Mouse (Mus musculus) right cerebral cortex, postnatal 36 days (tissue): ENCODE results near the gene Zfp114.

Source experiments
- DNase-seq, 2 experiments: peaks; one replicate each; pipeline ENCODE4 v3.0.0; 2022; ENCODE audit warnings: low spot score in 2 of 2, mixed read lengths in 1 of 2

Zfp114 gene

DNA sequence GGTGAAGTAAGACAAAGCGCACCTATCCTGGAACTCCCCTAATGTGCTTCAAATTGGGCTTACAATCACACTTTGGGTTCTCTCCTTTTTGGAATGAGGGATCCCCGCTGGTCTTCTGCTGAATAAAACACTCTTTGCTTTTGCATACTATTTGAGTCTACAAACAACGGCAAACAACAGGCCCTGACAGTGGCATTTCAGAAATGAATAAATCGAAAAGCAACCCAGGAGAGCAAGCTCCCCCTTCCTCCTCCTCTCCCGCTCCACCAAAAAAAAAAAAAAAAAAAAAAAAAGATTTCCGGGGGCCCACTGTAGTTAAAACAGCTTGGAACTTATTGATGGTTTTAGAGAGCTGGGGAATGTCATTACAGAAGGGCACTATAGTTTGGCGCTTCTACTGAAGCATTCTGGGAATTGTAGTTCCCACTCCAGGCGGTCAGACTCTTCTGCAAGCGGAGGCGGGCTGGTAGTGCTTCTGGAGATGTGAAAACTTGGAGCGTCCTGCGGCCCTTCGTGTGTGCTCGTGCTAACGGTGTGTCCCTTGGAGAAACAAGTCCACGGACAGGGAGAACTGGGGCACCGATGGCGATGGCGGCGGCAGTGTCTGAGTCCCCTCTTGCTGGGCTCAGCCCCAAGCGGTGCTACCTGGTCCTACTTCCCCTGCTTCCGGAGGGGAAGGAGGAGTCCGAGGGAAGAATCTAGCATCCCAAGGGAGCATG lies at the start of gene Zfp114:
TSS of gene Zfp114 (plus strand) at position 443 of the 719 bp plus-strand sequence.
- peak; percentile 57 to 65 for DNase-seq

- no peak for DNase-seq
Measured at GRCm38 (mm10) chr7:24133425-24133995, 41.4 kb upstream of the Zfp114 start.

DNA sequence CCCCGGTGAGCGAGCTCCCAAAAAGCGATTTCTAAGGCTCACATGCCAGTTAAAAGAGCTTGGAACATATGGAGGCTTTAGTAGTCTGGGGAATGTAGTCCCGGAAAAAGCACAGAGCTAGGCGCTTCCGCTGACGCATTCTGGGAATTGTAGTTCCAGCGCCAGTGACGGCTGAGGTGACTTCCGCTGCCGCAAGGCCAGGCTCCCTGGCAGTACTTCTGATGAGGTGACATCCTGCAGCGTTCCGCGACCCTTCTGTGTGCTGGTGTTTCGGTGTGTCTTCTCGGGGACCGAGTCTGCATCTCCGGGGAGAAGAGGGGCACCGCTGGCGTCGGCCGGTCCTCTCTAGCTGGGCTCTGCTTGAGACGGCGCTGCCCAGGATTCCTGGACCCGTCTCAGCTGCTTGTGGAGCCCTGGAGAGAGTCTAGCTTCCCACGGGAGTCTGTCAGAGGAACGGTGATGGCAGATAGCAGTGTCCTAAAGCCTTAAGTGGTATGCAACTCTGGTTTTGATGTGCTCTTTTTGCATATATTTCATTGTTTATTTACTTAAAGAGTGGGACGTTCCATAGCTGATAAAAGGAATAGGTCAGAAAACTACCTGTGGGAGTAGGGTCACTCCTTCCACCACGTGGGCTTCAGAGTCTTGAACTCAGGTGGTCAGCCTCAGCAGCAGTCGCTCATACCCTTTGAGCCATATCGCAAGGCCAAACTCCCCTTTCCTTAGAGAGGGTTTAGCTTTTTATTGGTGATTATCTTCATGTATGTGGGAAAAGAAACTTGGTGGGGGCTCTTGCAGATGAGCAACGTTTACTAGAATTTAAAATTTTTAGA lies 40.6 kb upstream of the Zfp114 start, which contains the start of gene Zfp235:
TSS of gene Zfp235 (plus strand) at position 174 of the 833 bp plus-strand sequence.
- peak; percentile 88 to 93 for DNase-seq

GRCm38 (mm10) chr7:24142566-24142965 lies 32.3 kb upstream of the Zfp114 start:
- DNase-seq, result no peak

DNA sequence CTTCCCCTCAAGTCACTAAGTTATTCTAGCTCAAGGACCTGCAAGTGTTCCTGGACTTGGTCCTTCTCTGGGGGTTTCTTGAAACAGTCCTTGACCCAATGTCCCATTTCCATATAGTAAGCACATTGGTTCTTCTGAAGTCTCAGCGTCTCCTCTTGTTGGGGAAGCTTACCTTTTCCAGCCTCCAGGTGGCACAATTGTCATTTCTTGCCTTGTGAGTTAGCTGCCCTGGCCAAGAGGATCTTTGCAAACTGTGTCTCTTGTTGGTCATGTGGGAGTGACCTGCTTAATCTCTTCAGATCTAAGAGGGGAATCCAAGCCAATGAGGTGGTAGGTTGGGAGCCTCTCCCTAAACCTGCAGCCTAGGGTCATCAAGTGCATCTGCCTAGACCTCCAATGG lies 21.6 kb upstream of the Zfp114 start:
- no peak for DNase-seq

DNA sequence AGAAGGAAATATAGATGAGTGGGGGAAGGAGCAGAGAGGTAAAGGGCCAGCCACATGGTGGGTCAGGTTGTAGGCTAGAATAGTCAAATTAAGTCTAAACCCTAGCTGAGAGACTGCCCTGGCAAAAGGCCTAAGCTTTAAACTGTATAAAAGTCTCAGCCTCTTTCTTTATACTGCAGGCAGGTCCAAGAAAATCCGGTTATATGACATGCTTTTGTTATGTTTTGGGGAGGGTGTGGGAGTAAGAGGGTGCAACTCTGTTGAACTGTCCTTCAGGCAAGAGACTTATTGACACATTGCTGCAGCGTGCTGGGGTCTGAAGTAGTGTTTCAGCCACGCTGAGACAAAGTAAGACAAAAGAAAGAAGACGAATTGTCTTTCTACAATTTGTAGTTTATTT lies 2.7 kb upstream of the Zfp114 start:
- no peak for DNase-seq

DNA sequence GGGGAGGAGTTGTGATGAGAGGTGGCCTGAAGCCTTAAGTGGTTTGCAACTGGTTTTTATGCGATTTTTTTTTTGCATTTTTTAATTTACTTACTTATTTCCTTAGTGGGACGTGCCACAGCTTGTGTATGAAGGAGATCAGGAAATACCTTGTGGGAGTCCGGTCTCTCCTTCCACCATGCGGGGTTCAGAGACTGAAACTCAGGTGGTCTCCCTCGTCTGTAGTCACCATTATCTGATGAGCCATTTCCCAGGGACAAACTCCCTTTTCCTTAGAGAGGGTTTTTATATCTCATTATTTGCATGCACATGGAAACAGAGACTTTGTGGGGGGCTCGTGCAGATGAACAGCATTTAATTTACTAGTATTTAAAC lies 464 bp downstream of the Zfp114 start:
- no peak for DNase-seq

- DNase-seq, result no peak
Measured at GRCm38 (mm10) chr7:24187611-24188010, 12.8 kb downstream of the Zfp114 start.

DNA sequence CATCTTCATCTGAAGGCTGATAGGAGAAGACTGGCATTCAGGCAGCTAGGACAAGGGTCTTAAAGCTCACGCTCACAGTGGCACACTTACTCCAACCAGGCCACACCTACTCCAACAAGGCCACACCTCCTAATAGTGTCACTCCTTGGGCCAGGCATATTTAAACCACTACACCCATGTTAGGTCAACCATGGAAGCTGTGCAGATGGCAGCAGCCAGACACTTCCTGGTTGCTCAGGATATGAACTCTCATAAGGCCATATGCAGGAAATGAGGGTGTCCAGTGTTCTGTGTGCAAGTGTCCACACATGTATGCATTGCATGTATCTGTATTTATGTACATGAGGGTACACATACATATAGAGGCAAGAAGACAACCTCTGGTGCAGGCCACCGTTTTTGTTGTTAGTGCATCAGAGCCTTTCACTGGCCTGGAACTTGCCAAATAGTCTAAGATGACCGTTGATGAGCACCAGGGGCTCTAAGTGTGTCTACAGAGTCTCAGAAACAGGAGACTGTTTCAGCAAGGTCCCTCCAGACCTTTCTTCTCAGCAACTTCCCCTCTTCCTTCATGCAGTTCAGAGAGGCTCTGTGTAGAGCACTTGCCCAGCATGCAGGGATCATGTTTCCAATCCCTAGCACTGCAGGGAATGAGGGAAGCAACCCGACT lies 14.2 kb downstream of the Zfp114 start:
- no peak for DNase-seq

GRCm38 (mm10) chr7:24189571-24189944 lies 14.7 kb downstream of the Zfp114 start:
- DNase-seq, result no peak

DNA sequence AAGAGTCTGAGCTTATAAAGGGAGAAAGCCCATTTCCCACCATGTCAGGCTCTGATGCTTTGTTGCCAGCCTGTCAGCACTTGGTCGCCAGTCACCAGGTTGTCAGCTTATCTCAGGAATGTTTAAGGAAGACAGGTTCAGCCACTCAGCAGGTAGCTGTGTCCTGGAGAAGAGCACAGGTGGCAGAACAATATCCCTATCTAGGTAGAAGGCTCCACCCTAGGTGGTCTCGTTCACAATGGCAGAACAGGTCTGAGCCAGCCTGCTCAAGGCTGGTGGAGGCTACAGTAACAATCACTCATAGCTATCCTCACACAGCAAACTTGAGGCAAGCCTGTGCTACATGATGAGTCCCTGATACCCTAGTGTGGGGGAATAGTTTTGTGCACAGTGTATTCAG lies 16.5 kb downstream of the Zfp114 start:
- no peak for DNase-seq

DNA sequence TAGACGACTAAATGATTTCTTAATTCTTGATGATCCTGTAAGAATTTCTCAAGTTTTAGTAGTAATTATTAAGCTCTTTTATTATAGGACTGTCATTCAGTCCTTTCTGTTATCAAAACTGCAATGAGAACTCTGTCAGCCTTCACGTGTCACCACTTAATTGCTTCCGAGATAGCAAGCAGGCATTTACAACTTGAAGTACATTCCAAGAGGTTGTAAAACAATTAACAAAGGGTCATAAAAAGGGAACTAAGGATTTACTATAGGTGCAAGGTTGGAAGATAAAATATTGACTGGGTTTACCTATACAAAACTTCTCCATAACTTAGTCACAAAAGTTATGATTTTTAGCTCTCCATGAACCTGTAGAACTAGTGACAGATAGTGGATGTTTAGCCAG lies 18.3 kb downstream of the Zfp114 start:
- DNase-seq, result no peak

DNA sequence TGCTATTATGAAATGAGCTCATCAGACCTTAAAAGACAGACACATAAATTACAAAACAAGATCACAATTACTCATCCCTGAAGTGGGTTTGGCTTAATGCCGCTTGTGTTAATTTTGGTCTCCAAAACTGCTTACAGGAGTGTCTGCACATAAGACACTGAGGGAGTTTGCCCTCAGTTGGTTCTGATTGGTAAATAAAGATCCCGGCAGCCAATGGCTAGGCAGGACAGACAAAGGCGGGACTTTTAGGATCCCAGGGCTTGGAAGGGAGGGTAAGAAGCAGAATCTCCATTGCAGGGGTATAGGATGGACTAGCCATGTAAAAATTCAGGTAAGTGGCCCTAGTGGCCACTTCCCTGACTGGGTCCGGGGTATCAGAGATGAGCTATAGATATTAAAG lies 22.1 kb downstream of the Zfp114 start:
- DNase-seq, result no peak

DNA sequence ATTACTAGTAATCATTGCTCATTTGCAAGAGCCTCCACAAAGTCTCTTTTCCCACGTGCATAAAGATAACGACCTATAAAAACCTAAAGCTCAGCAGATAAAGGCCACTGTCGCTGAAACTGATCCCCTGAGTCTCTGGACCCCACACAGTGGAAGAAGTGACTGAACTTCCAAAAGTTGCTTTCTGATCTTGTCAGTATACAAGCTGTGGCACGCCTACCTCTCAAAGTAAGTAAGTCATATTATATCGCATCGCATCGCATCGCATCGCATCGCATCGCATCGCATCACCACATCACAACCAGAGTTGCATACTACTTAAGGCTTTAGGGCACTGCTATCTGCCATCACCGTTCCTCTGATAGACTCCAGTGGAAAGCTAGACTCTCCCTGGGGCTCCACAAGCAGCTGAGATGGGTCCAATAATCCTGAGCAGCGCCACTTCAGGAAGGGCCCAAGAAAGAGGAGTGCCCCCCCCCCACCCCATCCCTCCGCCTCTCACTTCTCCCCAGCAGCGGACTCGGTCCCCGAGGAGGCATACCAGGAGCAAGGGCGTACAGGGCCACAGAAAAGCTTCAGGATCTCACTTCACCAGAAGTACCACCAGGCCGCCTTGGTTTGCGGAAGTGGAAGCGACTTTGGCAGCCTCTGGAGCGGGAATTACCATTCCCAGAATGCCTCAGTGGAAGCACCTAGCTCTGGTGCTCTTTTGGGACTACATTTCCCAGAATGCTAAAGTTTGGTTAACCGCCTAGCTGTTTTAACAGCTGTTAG lies 32.8 kb downstream of the Zfp114 start:
- peak; percentile 62 to 80 for DNase-seq

- DNase-seq, result no peak
Measured at GRCm38 (mm10) chr7:24208282-24208886, 33.5 kb downstream of the Zfp114 start.

- DNase-seq, result no peak
Measured at GRCm38 (mm10) chr7:24210296-24210695, 35.4 kb downstream of the Zfp114 start.

GRCm38 (mm10) chr7:24211343-24211742 lies 36.5 kb downstream of the Zfp114 start, which contains the start of gene Zfp111:
TSS of gene Zfp111 (minus strand) at chr7:24211443.
- DNase-seq, result no peak
